Mouse (Mus musculus): Measurements from ENCODE around the gene Got1. TPM values are rescaled to one million over a fixed set of nuclear protein-coding genes. Genes with fewer than 3 reads are reported as not detected.

The Got1 gene
- polyA plus RNA-seq, 1 experiment from 2014 or later: 54.9 TPM

DNA sequence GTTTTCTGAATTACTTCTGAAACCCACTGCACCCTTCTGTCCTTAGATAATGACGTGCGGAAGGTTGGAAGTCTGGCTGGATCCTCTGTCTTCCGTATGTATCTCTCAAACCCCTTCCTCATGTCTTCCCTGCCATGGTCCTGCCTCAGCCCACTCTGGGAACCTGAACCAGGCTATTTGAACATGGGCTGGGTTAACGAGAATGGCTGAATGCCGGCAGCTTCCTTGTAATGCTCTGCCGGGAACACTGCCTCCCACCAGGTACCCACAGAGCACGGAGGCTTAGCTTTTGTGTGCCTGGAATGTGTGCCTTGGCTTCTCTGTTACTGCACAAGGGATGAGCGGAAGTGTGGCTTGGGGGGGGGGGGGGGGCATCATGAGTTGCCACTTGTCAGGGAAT, 52.1 kb downstream of the Got1 start:
- no peak for ATAC-seq (ENCODE audit: low FRiP score)
- no peak overlapping the region for H3K27ac ChIP-seq
- no peaks in the 10 kb centered on the region for H3K36me3 ChIP-seq
- 57% methylated on average over 8 of the region's 8 CpGs for WGBS
- no peak overlapping the region for H3K4me3 ChIP-seq
- H3K27me3 ChIP-seq: no peaks in the 10 kb centered on the region; the same call in 1 of the 2 replicates
- no peak overlapping the region for H3K9ac ChIP-seq
- H3K4me2 ChIP-seq (replicated peaks): no peak overlapping the region
- peaks cover 5% of the 10 kb centered on the region; the same call in 1 of the 2 replicates for H3K4me1 ChIP-seq
- H3K9me3 ChIP-seq (replicated peaks): no peaks in the 10 kb centered on the region

DNA sequence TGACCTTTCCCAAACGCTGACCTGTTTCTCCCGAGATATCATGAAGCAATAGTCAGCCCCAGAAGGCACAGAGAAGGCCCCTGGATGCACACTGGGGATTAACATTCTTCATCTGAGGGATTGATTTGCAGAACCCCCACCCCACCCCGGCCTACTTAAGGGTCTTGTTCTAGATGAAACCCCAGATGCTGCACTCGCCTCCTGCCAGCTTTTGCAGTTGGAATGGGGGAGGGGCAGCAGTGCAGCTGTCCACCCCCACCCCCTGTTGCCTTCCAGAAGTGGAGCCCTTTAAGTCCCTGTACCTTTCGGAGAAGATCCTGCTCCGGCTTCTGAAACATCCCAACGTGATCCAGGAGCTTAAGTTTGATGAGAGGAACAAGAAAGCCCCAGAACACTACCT, 55.1 kb downstream of the Got1 start:
- H3K4me3 ChIP-seq: no peak overlapping the region
- H3K4me2 ChIP-seq (replicated peaks): no peak overlapping the region
- H3K9me3 ChIP-seq (replicated peaks): no peaks in the 10 kb centered on the region
- H3K36me3 ChIP-seq: no peaks in the 10 kb centered on the region
- ATAC-seq (ENCODE audit: low FRiP score): no peak
- no peak overlapping the region for H3K9ac ChIP-seq
- H3K27ac ChIP-seq: no peak overlapping the region
- 70% methylated on average over 7 of the region's 7 CpGs for WGBS
- H3K27me3 ChIP-seq: no peaks in the 10 kb centered on the region
- no peaks in the 10 kb centered on the region for H3K4me1 ChIP-seq

DNA sequence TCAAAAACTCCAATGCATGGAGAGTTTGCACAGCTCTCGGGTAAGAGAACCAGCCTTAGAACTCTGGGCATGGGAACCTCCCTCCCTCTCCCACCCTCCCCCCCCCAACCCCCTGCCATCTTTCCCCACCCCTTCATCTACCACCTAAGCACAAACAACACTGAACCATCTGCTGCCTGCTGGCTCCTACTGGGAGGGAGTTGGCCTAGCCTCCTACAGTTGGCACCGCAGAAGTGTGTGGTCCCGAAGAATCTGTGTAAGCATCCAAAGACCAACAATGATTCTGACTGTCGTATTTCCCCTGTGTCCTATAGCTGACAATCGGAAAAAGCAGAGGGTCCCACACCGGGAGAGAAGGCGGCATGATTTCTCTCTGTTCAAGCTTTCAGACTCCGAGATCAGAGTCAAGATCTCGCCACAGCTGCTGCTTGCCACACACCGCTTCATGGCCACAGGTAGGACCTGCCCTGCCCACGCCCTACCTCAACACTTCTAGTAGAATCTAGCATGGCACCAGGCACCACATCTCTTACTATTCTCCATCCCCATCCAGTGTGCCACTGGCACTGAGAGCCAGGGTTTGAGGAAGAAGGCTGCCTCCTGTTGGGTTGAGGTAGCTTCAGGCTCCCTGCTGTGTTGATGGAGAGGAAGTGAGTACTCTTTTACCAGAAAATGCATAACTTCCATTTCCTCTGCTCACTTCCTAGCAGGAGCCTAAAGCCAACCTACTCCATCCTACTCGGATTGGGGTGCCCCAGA, 56.3 kb downstream of the Got1 start:
- Histone ChIP-seq H3K27ac (no peak overlapping the region), H3K4me3 (no peak overlapping the region), H3K27me3 (no peaks in the 10 kb centered on the region), H3K9me3 (replicated peaks) (no peaks in the 10 kb centered on the region), H3K4me2 (replicated peaks) (no peak overlapping the region), H3K9ac (no peak overlapping the region), H3K4me1 (no peaks in the 10 kb centered on the region), H3K36me3 (no peaks in the 10 kb centered on the region)
- 81% methylated on average over 12 of the region's 12 CpGs for WGBS
- ATAC-seq (ENCODE audit: low FRiP score): no peak

DNA sequence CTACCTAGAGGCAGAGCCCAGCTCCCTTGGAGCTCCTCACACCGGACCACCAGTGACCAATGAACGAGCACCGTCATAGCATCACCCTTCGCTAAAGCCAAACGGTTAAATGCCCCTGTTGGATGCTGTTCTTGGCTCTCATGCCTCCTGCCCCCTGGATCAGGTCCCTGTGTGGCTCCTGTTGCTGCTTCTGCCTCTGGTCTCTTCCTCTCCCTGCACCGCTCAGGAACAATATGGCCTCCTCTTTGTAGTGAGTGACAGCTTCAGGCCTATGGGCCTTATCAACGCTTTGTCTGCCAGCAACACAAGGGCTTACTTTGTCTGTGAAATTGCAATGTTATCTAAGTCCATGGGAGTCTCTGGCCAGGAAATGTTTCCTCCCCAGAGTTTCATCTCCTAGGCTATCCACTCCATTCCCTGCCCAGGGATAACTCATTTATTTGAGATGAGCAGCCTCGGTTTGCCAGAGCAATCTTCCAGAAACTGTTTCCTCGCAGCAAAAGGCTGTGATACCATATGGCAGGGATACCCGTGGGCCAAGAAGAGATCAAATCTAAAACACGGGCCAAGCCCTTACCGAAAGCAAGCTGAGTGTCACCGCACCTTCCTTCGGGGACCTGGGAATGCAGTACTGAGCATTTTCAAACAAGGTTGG, 58.7 kb downstream of the Got1 start:
- Histone ChIP-seq H3K9ac (no peak overlapping the region), H3K9me3 (replicated peaks) (no peaks in the 10 kb centered on the region), H3K4me1 (no peaks in the 10 kb centered on the region), H3K4me2 (replicated peaks) (no peak overlapping the region), H3K27ac (no peak overlapping the region), H3K27me3 (no peaks in the 10 kb centered on the region), H3K4me3 (no peak overlapping the region), H3K36me3 (no peaks in the 10 kb centered on the region)
- 94% methylated on average over 14 of the region's 14 CpGs for WGBS
- ATAC-seq (ENCODE audit: low FRiP score): no peak

DNA sequence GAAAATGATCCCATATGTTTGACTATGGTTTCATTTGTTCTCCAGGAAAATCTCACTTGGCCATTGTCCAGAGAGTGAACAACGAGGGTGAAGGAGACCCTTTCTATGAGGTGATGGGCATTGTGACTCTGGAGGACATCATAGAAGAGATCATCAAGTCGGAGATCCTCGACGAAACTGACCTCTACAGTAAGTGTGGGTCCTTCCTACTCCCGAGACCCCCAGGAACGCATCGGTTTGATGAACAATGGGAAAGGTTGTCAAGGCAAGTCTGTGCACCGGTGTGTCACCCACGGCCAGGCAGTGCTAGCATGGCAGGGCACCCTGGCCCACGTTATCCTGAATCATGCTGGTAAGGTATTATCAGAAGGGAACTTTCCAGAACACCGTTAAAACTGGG, 59.3 kb downstream of the Got1 start:
- Histone ChIP-seq H3K9ac (no peak overlapping the region), H3K4me1 (no peaks in the 10 kb centered on the region), H3K27ac (no peak overlapping the region), H3K27me3 (no peaks in the 10 kb centered on the region), H3K9me3 (replicated peaks) (no peaks in the 10 kb centered on the region), H3K4me3 (no peak overlapping the region), H3K36me3 (no peaks in the 10 kb centered on the region), H3K4me2 (replicated peaks) (no peak overlapping the region)
- ATAC-seq (ENCODE audit: low FRiP score): no peak
- WGBS: 92% methylated on average over 11 of the region's 11 CpGs

DNA sequence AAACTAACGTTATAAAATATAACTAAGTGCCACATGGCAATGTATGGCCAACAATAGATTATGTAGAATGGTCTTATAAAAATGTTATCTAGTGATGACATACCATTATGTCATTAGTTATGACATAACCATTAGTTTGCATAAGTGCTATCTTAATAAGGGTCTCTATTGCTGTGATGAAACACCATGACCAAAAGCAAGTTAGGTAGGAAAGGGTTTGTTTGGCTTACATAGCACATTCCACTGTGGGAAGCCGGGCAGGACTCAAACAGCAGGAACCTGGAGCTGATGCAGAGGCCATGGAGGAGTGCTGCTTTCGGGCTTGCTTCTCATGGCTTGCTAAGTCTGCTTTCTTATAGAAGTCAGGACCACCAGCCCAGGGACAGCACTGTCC, 60.1 kb downstream of the Got1 start:
- Histone ChIP-seq H3K27ac (no peak overlapping the region), H3K9me3 (replicated peaks) (no peaks in the 10 kb centered on the region), H3K4me2 (replicated peaks) (no peak overlapping the region), H3K4me1 (no peaks in the 10 kb centered on the region), H3K9ac (no peak overlapping the region), H3K36me3 (no peaks in the 10 kb centered on the region), H3K27me3 (no peaks in the 10 kb centered on the region), H3K4me3 (no peak overlapping the region)
- WGBS: 82% methylated on average over 3 of the region's 3 CpGs
- ATAC-seq (ENCODE audit: low FRiP score): no peak

DNA sequence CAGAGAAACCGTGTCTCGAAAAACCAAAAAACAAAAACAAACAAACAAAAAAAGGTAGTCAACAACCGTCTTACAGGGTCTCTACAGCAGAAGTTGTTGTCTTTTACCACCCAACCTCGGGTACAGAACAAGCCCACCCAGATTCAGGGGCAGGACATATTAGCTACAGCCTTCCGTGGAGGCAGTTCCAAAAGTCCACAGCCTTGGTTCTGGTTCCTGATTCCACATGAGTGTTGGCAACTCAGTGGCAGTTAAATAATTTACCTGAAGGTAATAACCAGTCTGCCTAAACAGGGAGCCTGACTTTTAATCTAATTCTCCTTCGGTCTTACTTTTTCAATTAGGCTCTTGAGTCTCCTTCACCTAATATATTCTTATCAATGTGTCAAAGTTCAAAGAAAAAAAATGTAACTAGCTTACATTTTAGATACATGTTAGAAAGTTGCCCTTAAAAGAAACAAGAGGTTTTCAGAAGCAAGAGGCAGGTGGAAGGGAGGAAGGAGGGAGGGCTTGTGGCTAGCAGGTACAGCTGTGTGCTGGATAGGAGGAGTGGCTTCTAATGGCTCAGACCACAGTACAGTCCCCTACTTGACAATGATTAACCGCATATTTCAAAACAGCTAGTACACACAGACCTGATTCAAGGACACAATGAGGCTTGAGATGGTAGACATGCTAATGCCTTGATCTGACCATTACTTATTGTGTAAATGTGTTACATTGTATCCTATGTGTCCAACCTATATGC, 60.7 kb downstream of the Got1 start:
- Histone ChIP-seq H3K36me3 (no peaks in the 10 kb centered on the region), H3K27ac (no peak overlapping the region), H3K9me3 (replicated peaks) (no peaks in the 10 kb centered on the region), H3K4me3 (no peak overlapping the region), H3K27me3 (no peaks in the 10 kb centered on the region), H3K9ac (no peak overlapping the region), H3K4me2 (replicated peaks) (no peak overlapping the region), H3K4me1 (no peaks in the 10 kb centered on the region)
- 90% methylated on average over 7 of the region's 7 CpGs for WGBS
- ATAC-seq (ENCODE audit: low FRiP score): no peak

DNA sequence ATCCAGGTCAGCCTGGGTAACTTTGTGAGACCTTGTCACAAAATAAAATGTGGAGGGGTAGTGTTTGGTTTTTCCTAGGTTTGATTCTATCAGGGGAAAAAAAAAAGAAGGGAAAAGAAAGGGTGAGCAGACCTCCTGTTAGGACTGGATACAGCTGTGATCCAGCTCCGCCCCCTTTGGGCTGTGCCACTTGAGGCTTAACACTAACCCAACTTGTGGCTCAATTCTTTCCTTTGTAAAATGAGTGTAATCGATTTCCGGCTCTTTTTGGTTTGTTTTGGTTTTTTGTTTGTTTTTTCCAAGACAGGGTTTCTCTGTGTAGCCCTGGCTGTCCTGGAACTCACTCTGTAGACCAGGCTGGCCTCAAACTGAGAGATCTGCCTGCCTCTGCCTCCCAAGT, 62.3 kb downstream of the Got1 start:
- Histone ChIP-seq H3K4me1 (no peaks in the 10 kb centered on the region), H3K27me3 (no peaks in the 10 kb centered on the region), H3K27ac (no peak overlapping the region), H3K36me3 (no peaks in the 10 kb centered on the region), H3K4me3 (no peak overlapping the region), H3K4me2 (replicated peaks) (no peak overlapping the region), H3K9ac (no peak overlapping the region), H3K9me3 (replicated peaks) (no peaks in the 10 kb centered on the region)
- no peak for ATAC-seq (ENCODE audit: low FRiP score)
- WGBS: 93% methylated on average over 3 of the region's 3 CpGs

DNA sequence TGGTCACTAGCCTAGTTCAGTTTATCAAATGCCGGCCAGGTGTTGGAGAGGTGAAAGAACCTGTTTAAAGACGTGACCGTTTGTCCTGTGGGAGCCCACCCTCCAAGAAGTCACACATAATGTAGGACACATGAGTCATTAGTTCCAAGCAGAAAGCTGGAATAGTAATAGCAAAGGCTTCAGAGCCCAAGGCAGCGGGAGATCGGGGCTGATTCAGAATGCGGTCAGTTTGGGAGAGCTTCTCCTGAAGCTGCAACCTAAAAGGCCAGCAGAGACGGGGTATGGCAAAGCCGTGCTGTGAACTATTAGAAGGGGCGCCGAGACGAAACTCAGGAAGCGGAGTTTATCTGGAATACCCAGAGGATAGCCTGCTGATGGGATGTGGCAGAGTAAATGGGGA, 63.9 kb downstream of the Got1 start:
- Histone ChIP-seq H3K9me3 (replicated peaks) (no peaks in the 10 kb centered on the region), H3K9ac (no peak overlapping the region), H3K27me3 (no peaks in the 10 kb centered on the region), H3K27ac (no peak overlapping the region), H3K4me3 (no peak overlapping the region), H3K4me2 (replicated peaks) (no peak overlapping the region), H3K36me3 (no peaks in the 10 kb centered on the region), H3K4me1 (no peaks in the 10 kb centered on the region)
- ATAC-seq (ENCODE audit: low FRiP score): no peak
- 93% methylated on average over 12 of the region's 12 CpGs for WGBS

DNA sequence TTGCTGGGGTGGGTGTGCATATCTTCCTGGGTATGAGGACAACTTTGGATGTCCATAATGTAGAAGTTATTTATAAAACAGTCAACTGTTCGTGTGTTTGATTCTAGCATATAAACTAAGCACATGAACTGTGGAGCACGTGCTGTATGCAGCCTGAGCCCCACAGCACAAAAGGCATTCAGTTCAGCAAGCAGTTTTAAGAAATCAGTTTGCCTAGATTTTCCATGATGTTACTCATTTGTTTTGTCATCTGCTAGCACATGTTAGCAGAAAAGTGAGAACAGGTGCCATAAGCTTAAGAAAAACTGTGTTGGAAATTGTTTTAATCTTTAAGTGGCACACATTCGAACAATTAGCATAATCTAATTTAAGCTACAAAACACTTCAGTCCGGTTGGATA, 64.5 kb downstream of the Got1 start:
- Histone ChIP-seq H3K36me3 (no peaks in the 10 kb centered on the region), H3K9me3 (replicated peaks) (no peaks in the 10 kb centered on the region), H3K4me1 (no peaks in the 10 kb centered on the region), H3K4me2 (replicated peaks) (no peak overlapping the region), H3K9ac (no peak overlapping the region), H3K4me3 (no peak overlapping the region), H3K27ac (no peak overlapping the region), H3K27me3 (no peaks in the 10 kb centered on the region)
- WGBS: 80% methylated on average over 4 of the region's 4 CpGs
- no peak for ATAC-seq (ENCODE audit: low FRiP score)

DNA sequence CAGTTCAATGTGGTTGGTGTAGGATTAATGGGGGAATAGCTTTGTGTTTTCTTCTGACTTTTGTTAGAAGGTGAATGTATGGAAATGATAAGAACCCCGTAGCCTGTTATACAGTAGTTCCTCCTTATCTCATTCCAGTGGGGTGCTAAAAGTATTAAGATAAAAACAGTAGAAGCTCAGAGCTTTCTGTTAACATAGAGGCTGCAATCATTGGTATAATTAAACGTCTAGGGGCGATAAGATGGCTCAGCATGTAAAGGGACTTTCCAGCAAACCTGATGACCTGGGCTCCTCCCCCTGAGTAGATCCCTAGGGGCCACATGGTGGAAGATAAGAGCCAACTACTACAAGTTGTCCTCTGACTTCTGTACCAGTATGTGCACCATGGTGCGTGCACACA, 71.4 kb downstream of the Got1 start:
- Histone ChIP-seq H3K9ac (no peak overlapping the region), H3K27ac (no peak overlapping the region), H3K27me3 (no peaks in the 10 kb centered on the region), H3K9me3 (replicated peaks) (no peaks in the 10 kb centered on the region), H3K4me2 (replicated peaks) (no peak overlapping the region), H3K4me3 (no peak overlapping the region), H3K4me1 (no peaks in the 10 kb centered on the region), H3K36me3 (no peaks in the 10 kb centered on the region)
- 92% methylated on average over 4 of the region's 4 CpGs for WGBS
- no peak for ATAC-seq (ENCODE audit: low FRiP score)

DNA sequence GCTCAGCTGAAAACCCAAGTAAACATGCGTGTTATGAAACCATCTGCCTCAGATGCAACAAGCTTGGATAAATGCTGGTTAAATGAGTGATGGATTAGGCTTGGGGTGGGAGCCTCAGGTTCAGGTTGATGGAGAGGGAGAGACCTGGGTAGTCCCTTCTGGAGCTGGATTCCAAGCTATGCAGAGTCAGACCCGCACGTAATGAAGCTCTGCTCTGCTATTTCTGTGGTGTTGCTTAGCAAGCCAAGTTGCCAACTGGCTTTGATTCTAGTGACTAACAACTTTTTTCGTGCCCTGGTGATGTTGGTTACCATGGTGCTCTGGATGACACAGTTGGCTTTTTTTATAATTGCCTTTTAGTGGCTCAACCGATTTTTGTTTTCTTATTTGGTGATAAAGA, 72.2 kb downstream of the Got1 start:
- no peak for ATAC-seq (ENCODE audit: low FRiP score)

More for the DNA sequence above, 72.2 kb downstream of the Got1 start:
- Histone ChIP-seq H3K27me3 (no peaks in the 10 kb centered on the region), H3K9me3 (replicated peaks) (no peaks in the 10 kb centered on the region), H3K4me2 (replicated peaks) (no peak overlapping the region), H3K4me1 (no peaks in the 10 kb centered on the region), H3K4me3 (no peak overlapping the region), H3K27ac (no peak overlapping the region), H3K36me3 (no peaks in the 10 kb centered on the region), H3K9ac (no peak overlapping the region)
- WGBS: 87% methylated on average over 5 of the region's 5 CpGs
